ENCODE assay signal across 1 mouse cellular context in genomic region chr5:28315526-28315925, GRCm38 (mm10).
A peak's percentile ranks its signal among the peaks of the same experiment; 100 is the strongest.
TF ChIP-seq lines count a peak whose summit lies in the region.

No protein-coding gene starts in this region.

TF ChIP-seq in MEL, 35 proteins besides CTCF, POLR2A, EP300 and RAD21 (continued from another document):
- TF ChIP-seq GATA1 (IDR thresholded peaks at IDR 0.05; ENCODE audit: low read depth, low read length): peak; percentile 89
